Mouse (Mus musculus) heart, postnatal 10 days (tissue): ENCODE results near the gene Slc9b2. TPM values are rescaled to one million over a fixed set of nuclear protein-coding genes. Genes with fewer than 3 reads are reported as not detected.

ENCODE experiments used
- DNase-seq, 2 experiments: peaks; one replicate each; pipeline ENCODE4 v3.0.0; 2021
- intact Hi-C: fragments of 180-260 bp; cut with DNase I; formaldehyde crosslinking; loops from one replicate; pipeline ENCODE4 v1.15.1; 2025
- total RNA-seq, 2 experiments: library from RNA; stranded (reverse); gene quantifications; 2 replicates each; pipeline ENCODE4 v1.2.3; 2021

The Slc9b2 gene
- total RNA-seq, 2 experiments from 2014 or later: 0.20 to 0.43 TPM

- DNase-seq: no peak
- intact Hi-C loops: no loop called here
Observed at GRCm38 (mm10) chr3:135304566-135304965, 2.9 kb upstream of the Slc9b2 start.

- no peak for DNase-seq
- intact Hi-C loops: no loop called here
Observed at GRCm38 (mm10) chr3:135312916-135313491, 5.5 kb downstream of the Slc9b2 start.

GRCm38 (mm10) chr3:135313727-135314126, 6.2 kb downstream of the Slc9b2 start:
- intact Hi-C loops: no loop called here
- DNase-seq: no peak

- intact Hi-C loops: no loop called here
Observed at GRCm38 (mm10) chr3:135314811-135315210, 7.3 kb downstream of the Slc9b2 start.

GRCm38 (mm10) chr3:135315720-135316425, 8.4 kb downstream of the Slc9b2 start:
- intact Hi-C loops: no loop called here
- DNase-seq: no peak

More at GRCm38 (mm10) chr3:135314811-135315210, 7.3 kb downstream of the Slc9b2 start:
- no peak for DNase-seq

- DNase-seq: no peak
- intact Hi-C loops: no loop called here
Observed at GRCm38 (mm10) chr3:135318331-135318730, 10.8 kb downstream of the Slc9b2 start.

- intact Hi-C loops: no loop called here
- DNase-seq: no peak
Observed at GRCm38 (mm10) chr3:135324354-135324753, 16.9 kb downstream of the Slc9b2 start.

GRCm38 (mm10) chr3:135327176-135327575, 19.7 kb downstream of the Slc9b2 start:
- peak; percentile 18 to 20 for DNase-seq
- intact Hi-C loops: loop anchor here (5.0 kb wide), 1 partner anchor 45 kb away; the partner anchor contains the start of gene Bdh2

- DNase-seq: no peak
- intact Hi-C loops: loop anchor here (5.0 kb wide), 1 partner anchor 45 kb away; the partner anchor contains the start of gene Bdh2
Observed at GRCm38 (mm10) chr3:135327601-135328000, 20.1 kb downstream of the Slc9b2 start.

- peak; percentile 32 to 49 for DNase-seq
- intact Hi-C loops: loop anchor here (5.0 kb wide), 1 partner anchor 46 kb away; the partner anchor contains the start of gene Bdh2
Observed at GRCm38 (mm10) chr3:135328560-135328959, 21.1 kb downstream of the Slc9b2 start.

GRCm38 (mm10) chr3:135332691-135333090, 25.2 kb downstream of the Slc9b2 start:
- DNase-seq: no peak
- intact Hi-C loops: no loop called here

- intact Hi-C loops: no loop called here
- no peak for DNase-seq
Observed at GRCm38 (mm10) chr3:135333763-135334162, 26.3 kb downstream of the Slc9b2 start.

GRCm38 (mm10) chr3:135347739-135348264, 40.3 kb downstream of the Slc9b2 start, which contains the start of gene Slc9b1:
Gene Slc9b1 (plus strand): TSS chr3:135348029.
- intact Hi-C loops: no loop called here
- DNase-seq: peak in 1 of 2 experiments; percentile 11

GRCm38 (mm10) chr3:135349022-135349421, 41.5 kb downstream of the Slc9b2 start:
- DNase-seq: no peak
- intact Hi-C loops: no loop called here

GRCm38 (mm10) chr3:135351857-135352256, 44.4 kb downstream of the Slc9b2 start:
- intact Hi-C loops: no loop called here
- DNase-seq: no peak

GRCm38 (mm10) chr3:135357394-135357793, 49.9 kb downstream of the Slc9b2 start:
- DNase-seq: no peak
- intact Hi-C loops: no loop called here

GRCm38 (mm10) chr3:135375836-135376235, 68.3 kb downstream of the Slc9b2 start:
- intact Hi-C loops: no loop called here
- no peak for DNase-seq

- intact Hi-C loops: no loop called here
- DNase-seq: no peak
Observed at GRCm38 (mm10) chr3:135377445-135377844, 69.9 kb downstream of the Slc9b2 start.

GRCm38 (mm10) chr3:135379868-135380267, 72.4 kb downstream of the Slc9b2 start:
- intact Hi-C loops: no loop called here
- no peak for DNase-seq

GRCm38 (mm10) chr3:135393186-135393585, 85.7 kb downstream of the Slc9b2 start:
- intact Hi-C loops: no loop called here

More at GRCm38 (mm10) chr3:135393186-135393585, 85.7 kb downstream of the Slc9b2 start:
- no peak for DNase-seq
